Mouse (Mus musculus): ENCODE measurements around the gene Usp48. TPM values are rescaled to one million over a fixed set of nuclear protein-coding genes. Genes with fewer than 3 reads are reported as not detected.

The Usp48 gene
- polyA plus RNA-seq, 2 experiments = 25.9 to 27.4 TPM

DNA sequence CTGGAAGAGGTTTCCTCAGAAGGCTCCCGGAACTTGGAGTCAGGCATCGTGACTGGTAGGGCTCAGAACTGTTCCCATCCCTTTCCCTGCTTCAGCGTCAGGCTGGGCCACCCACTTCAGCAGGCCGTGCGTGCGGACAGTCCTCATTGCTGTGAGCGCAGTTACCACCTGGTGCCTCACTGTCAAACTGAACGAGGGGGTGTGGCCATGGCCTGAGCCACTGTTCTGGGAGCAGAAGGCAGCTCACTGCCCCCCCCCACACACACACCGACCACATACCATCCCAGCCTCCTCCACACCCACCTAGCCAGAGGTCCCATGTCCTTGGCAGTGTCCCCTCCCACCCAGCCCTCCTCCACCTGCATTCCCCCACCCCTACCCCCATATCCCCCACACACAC is 23.7 kb upstream of the Usp48 start:
- Histone ChIP-seq H3K4me3 (ENCODE audit: insufficient read depth in 1 of 2, low read depth in 2 of 2, low read length in 2 of 2) (no peak overlapping the region), H3K36me3 (replicated peaks; ENCODE audit: control insufficient read depth, insufficient read depth, low read depth) (no peaks in the 10 kb centered on the region), H3K4me1 (replicated peaks; ENCODE audit: control insufficient read depth in 2 of 2, insufficient read depth in 2 of 2, low read length in 1 of 2) (no peaks in the 10 kb centered on the region), H3K4me2 (ENCODE audit: low read depth) (no peak overlapping the region), H3K9ac (replicated peaks) (no peak overlapping the region), H3K27ac (no peak overlapping the region), H3K27me3 (ENCODE audit: control insufficient read depth, insufficient read depth, low read length) (no peaks in the 10 kb centered on the region), H3K9me3 (ENCODE audit: control insufficient read depth, low read length) (no peaks in the 10 kb centered on the region)
- ATAC-seq (ENCODE audit: insufficient read depth) (no peak), DNase-seq (ENCODE audit: low read depth in 3 of 3, low spot score in 3 of 3) (no peak)
- WGBS (ENCODE audit: insufficient replicate concordance) = 72% methylated on average over 9 of the region's 9 CpGs
- TF ChIP-seq CTCF (IDR thresholded peaks at IDR 0.05; ENCODE audit: low read depth) (no peak), EP300 (IDR thresholded peaks at IDR 0.05; ENCODE audit: low read depth) (no peak)

DNA sequence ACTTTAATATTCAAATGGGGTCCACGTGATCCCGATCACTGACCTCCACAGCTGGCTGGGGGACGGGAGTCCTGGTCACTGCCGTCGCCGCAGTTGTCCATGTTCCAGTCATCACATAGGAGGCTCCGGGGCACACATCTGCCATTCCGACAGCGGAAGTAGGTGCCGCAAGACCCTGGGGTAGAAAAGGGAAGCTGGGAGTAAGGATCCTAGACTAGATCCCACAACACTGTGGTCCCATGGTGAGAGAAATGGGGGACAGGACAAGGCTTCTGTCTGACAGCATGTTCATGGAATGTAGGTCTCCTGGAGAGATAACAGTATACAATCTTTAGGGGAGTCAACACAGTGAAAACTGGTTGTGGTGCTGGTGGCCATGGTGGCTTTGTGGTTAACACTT is 19.1 kb upstream of the Usp48 start, which contains the start of gene Ldlrad2:
Gene Ldlrad2, minus strand, starts transcription at position 101 of the 400 bp plus-strand sequence.
- TF ChIP-seq EP300 (IDR thresholded peaks at IDR 0.05; ENCODE audit: low read depth) (no peak), CTCF (IDR thresholded peaks at IDR 0.05; ENCODE audit: low read depth) (no peak)
- no peak for DNase-seq (ENCODE audit: low read depth in 3 of 3, low spot score in 3 of 3)
- H3K27me3 ChIP-seq (ENCODE audit: control insufficient read depth, insufficient read depth, low read length) = peaks cover 9% of the 10 kb centered on the region
- H3K9me3 ChIP-seq (ENCODE audit: control insufficient read depth, low read length) = no peaks in the 10 kb centered on the region
- no peak for ATAC-seq (ENCODE audit: insufficient read depth)
- no peaks in the 10 kb centered on the region for H3K36me3 ChIP-seq (replicated peaks; ENCODE audit: control insufficient read depth, insufficient read depth, low read depth)
- H3K4me3 ChIP-seq (ENCODE audit: insufficient read depth in 1 of 2, low read depth in 2 of 2, low read length in 2 of 2) = no peak within 1 kb of the TSS
- H3K9ac ChIP-seq (replicated peaks) = no peak within 1 kb of the TSS
- H3K4me1 ChIP-seq (replicated peaks; ENCODE audit: control insufficient read depth in 2 of 2, insufficient read depth in 2 of 2, low read length in 1 of 2) = no peaks in the 10 kb centered on the region
- WGBS (ENCODE audit: insufficient replicate concordance) = 73% methylated on average over 10 of the region's 10 CpGs
- H3K27ac ChIP-seq = no peak within 1 kb of the TSS
- H3K4me2 ChIP-seq (ENCODE audit: low read depth) = no peak within 1 kb of the TSS

DNA sequence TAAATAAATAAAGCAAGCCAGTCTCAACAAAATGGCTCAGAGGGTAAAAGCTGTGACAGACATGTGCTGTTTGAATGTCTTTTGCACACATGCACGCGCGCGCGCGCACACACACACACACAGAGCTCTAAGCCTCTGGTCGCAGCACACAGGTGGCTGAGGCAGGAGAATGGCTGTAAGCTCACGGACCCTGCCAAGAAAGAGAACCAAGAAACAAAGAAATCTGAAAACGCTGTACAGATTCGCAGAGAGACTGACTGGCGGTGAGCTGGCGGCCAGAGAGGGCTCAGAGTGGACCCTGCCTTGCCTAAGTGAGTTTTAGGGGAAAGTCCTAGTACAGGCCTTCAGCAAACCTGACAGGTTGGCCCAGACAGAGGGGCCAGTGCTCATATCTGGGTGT is 16.1 kb upstream of the Usp48 start:
- no peaks in the 10 kb centered on the region for H3K9me3 ChIP-seq (ENCODE audit: control insufficient read depth, low read length)
- TF ChIP-seq EP300 (IDR thresholded peaks at IDR 0.05; ENCODE audit: low read depth) (no peak), CTCF (IDR thresholded peaks at IDR 0.05; ENCODE audit: low read depth) (no peak)
- H3K4me3 ChIP-seq (ENCODE audit: insufficient read depth in 1 of 2, low read depth in 2 of 2, low read length in 2 of 2) = no peak overlapping the region
- peaks cover 9% of the 10 kb centered on the region for H3K27me3 ChIP-seq (ENCODE audit: control insufficient read depth, insufficient read depth, low read length)
- ATAC-seq (ENCODE audit: insufficient read depth) (no peak), DNase-seq (ENCODE audit: low read depth in 3 of 3, low spot score in 3 of 3) (no peak)
- no peak overlapping the region for H3K4me2 ChIP-seq (ENCODE audit: low read depth)
- no peaks in the 10 kb centered on the region for H3K4me1 ChIP-seq (replicated peaks; ENCODE audit: control insufficient read depth in 2 of 2, insufficient read depth in 2 of 2, low read length in 1 of 2)
- 87% methylated on average over 12 of the region's 12 CpGs for WGBS (ENCODE audit: insufficient replicate concordance)
- H3K27ac ChIP-seq = no peak overlapping the region
- H3K36me3 ChIP-seq (replicated peaks; ENCODE audit: control insufficient read depth, insufficient read depth, low read depth) = no peaks in the 10 kb centered on the region
- H3K9ac ChIP-seq (replicated peaks) = no peak overlapping the region

DNA sequence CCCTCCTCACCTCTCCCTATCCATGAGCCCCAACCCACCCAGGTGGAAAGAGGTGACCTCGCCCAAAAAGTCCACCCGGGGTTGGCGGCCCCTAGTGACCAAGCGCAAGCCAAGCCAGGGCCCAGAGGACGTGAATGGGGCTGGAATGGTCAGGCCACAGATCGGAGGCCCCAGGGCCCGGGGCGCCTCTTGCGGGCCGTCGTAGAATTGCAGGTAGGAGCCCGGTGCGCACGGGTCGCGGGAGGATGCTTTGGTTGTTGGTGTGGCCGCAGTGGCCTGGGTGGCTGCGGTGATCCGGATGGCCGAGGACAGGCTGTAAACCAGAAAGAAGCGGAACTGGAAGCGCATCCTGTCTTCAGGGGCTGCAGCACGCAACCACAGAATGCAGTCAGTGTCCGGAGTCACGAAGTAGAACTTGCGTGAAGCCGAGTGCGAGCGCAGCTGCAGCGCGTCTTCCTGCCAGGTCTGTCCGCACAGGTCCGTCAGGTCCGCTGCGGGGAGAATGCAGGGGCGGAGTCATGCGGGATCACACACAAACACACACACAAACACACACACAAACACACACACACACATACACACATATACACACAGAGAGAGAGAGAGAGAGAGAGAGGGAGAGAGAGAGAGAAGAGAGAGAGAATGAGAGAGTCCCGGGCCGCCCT is 15.2 kb upstream of the Usp48 start:
- ATAC-seq (ENCODE audit: insufficient read depth) = no peak
- Histone ChIP-seq H3K4me2 (ENCODE audit: low read depth) (peak overlapping the region; percentile 45; the same call in 1 of the 2 replicates), H3K27ac (no peak overlapping the region), H3K9ac (replicated peaks) (no peak overlapping the region), H3K4me1 (replicated peaks; ENCODE audit: control insufficient read depth in 2 of 2, insufficient read depth in 2 of 2, low read length in 1 of 2) (no peaks in the 10 kb centered on the region), H3K4me3 (ENCODE audit: insufficient read depth in 1 of 2, low read depth in 2 of 2, low read length in 2 of 2) (no peak overlapping the region), H3K9me3 (ENCODE audit: control insufficient read depth, low read length) (no peaks in the 10 kb centered on the region), H3K36me3 (replicated peaks; ENCODE audit: control insufficient read depth, insufficient read depth, low read depth) (no peaks in the 10 kb centered on the region), H3K27me3 (ENCODE audit: control insufficient read depth, insufficient read depth, low read length) (peaks cover 9% of the 10 kb centered on the region)
- 4% methylated on average over 39 of the region's 39 CpGs for WGBS (ENCODE audit: insufficient replicate concordance)
- TF ChIP-seq CTCF (IDR thresholded peaks at IDR 0.05; ENCODE audit: low read depth) = peak; percentile 86
- no peak for TF ChIP-seq EP300 (IDR thresholded peaks at IDR 0.05; ENCODE audit: low read depth)
- DNase-seq (ENCODE audit: low read depth in 3 of 3, low spot score in 3 of 3) = no peak

DNA sequence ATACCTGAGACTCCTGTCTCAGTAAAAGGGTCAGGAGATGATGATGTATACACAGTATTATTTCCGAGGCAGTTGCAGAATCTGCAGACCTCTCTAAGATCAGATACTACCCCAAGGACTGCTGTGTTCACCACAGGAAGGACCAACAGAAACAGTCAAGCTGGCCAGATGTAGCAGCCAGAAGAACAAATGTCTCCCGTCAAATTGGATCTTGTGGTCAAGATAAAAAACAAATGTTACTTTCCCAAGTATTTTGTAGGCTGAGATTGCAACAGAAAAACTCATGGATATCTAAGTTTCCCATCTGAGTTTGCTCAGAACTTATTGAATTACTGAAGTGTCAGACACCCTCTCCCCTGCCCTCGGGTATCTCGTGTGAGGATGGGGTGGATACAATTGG is 13.8 kb upstream of the Usp48 start:
- Histone ChIP-seq H3K4me1 (replicated peaks; ENCODE audit: control insufficient read depth in 2 of 2, insufficient read depth in 2 of 2, low read length in 1 of 2) (no peaks in the 10 kb centered on the region), H3K36me3 (replicated peaks; ENCODE audit: control insufficient read depth, insufficient read depth, low read depth) (no peaks in the 10 kb centered on the region), H3K4me2 (ENCODE audit: low read depth) (no peak overlapping the region), H3K9me3 (ENCODE audit: control insufficient read depth, low read length) (no peaks in the 10 kb centered on the region), H3K27ac (no peak overlapping the region), H3K27me3 (ENCODE audit: control insufficient read depth, insufficient read depth, low read length) (peaks cover 9% of the 10 kb centered on the region), H3K9ac (replicated peaks) (no peak overlapping the region), H3K4me3 (ENCODE audit: insufficient read depth in 1 of 2, low read depth in 2 of 2, low read length in 2 of 2) (no peak overlapping the region)
- no peak for ATAC-seq (ENCODE audit: insufficient read depth)
- WGBS (ENCODE audit: insufficient replicate concordance) = 35% methylated on average over 4 of the region's 4 CpGs
- no peak for DNase-seq (ENCODE audit: low read depth in 3 of 3, low spot score in 3 of 3)
- TF ChIP-seq EP300 (IDR thresholded peaks at IDR 0.05; ENCODE audit: low read depth) (no peak), CTCF (IDR thresholded peaks at IDR 0.05; ENCODE audit: low read depth) (no peak)

Data from liver, embryonic 14.5 days (tissue).